Mouse (Mus musculus): ENCODE measurements around the gene Ifih1. TPM values are rescaled to one million over a fixed set of nuclear protein-coding genes. Genes with fewer than 3 reads are reported as not detected.

The Ifih1 gene
- 0.93 and 0.97 TPM in 2 replicates for polyA plus RNA-seq (2015; fragmentation: Nextera tagmentation; extraction: Ambion mirVana)

- Histone ChIP-seq H3K27me3 (replicated peaks) (peaks cover 6% of the 10 kb centered on the region; the same call in 1 of the 2 replicates), H3K27ac (no peak within 1 kb of the TSS), H3K36me3 (replicated peaks) (no peaks in the 10 kb centered on the region), H3K4me1 (peaks cover 14% of the 10 kb centered on the region), H3K9me3 (no peaks in the 10 kb centered on the region), H3K9ac (peak within 1 kb of the TSS; percentile 34; the same call in 1 of the 2 replicates), H3K4me2 (peak within 1 kb of the TSS; percentile 93), H3K4me3 (peak within 1 kb of the TSS; percentile 50)
- under 1% methylated on average over 30 of the region's 30 CpGs for WGBS
- ATAC-seq (replicated peaks) = peak; percentile 91
These were observed at the start of gene Ifih1 for GRCm38 (mm10) chr2:62646014-62646645. Ifih1 (minus strand) TSS chr2:62646255.

GRCm38 (mm10) chr2:62685934-62686333 is 39.9 kb upstream of the Ifih1 start:
- H3K9me3 ChIP-seq = no peaks in the 10 kb centered on the region
- no peak overlapping the region for H3K4me2 ChIP-seq
- ATAC-seq (replicated peaks) = no peak
- no peak overlapping the region for H3K27ac ChIP-seq
- WGBS = 90% methylated on average over 6 of the region's 6 CpGs
- H3K27me3 ChIP-seq (replicated peaks) = no peaks in the 10 kb centered on the region
- H3K4me3 ChIP-seq = no peak overlapping the region
- no peaks in the 10 kb centered on the region for H3K36me3 ChIP-seq (replicated peaks)
- no peak overlapping the region for H3K9ac ChIP-seq
- no peaks in the 10 kb centered on the region for H3K4me1 ChIP-seq

- Histone ChIP-seq H3K4me1 (no peaks in the 10 kb centered on the region), H3K9me3 (no peaks in the 10 kb centered on the region), H3K36me3 (replicated peaks) (no peaks in the 10 kb centered on the region), H3K9ac (no peak overlapping the region), H3K4me2 (no peak overlapping the region), H3K27ac (no peak overlapping the region), H3K4me3 (no peak overlapping the region), H3K27me3 (replicated peaks) (no peaks in the 10 kb centered on the region)
- WGBS = 63% methylated on average over 3 of the region's 3 CpGs
- ATAC-seq (replicated peaks) = no peak
These were observed 39.0 kb upstream of the Ifih1 start for GRCm38 (mm10) chr2:62684989-62685595.

- Histone ChIP-seq H3K4me1 (no peaks in the 10 kb centered on the region), H3K27ac (no peak overlapping the region), H3K36me3 (replicated peaks) (no peaks in the 10 kb centered on the region), H3K4me2 (no peak overlapping the region), H3K9me3 (no peaks in the 10 kb centered on the region), H3K9ac (no peak overlapping the region), H3K27me3 (replicated peaks) (no peaks in the 10 kb centered on the region), H3K4me3 (no peak overlapping the region)
- ATAC-seq (replicated peaks) = no peak
- WGBS = 71% methylated on average over 8 of the region's 8 CpGs
These were observed 35.6 kb upstream of the Ifih1 start for GRCm38 (mm10) chr2:62681667-62682066.

- H3K36me3 ChIP-seq (replicated peaks) = no peaks in the 10 kb centered on the region
- no peaks in the 10 kb centered on the region for H3K4me1 ChIP-seq
- H3K4me2 ChIP-seq = no peak overlapping the region
- ATAC-seq (replicated peaks) = no peak
- WGBS = 92% methylated on average over 5 of the region's 5 CpGs
- H3K9ac ChIP-seq = no peak overlapping the region
- H3K27ac ChIP-seq = no peak overlapping the region
- no peak overlapping the region for H3K4me3 ChIP-seq
- no peaks in the 10 kb centered on the region for H3K9me3 ChIP-seq
- no peaks in the 10 kb centered on the region for H3K27me3 ChIP-seq (replicated peaks)
These were observed 26.7 kb upstream of the Ifih1 start for GRCm38 (mm10) chr2:62672788-62673187.

GRCm38 (mm10) chr2:62670767-62671166 is 24.7 kb upstream of the Ifih1 start:
- no peak for ATAC-seq (replicated peaks)
- H3K4me1 ChIP-seq = no peaks in the 10 kb centered on the region
- no peaks in the 10 kb centered on the region for H3K27me3 ChIP-seq (replicated peaks)
- no peak overlapping the region for H3K4me3 ChIP-seq
- H3K9ac ChIP-seq = no peak overlapping the region
- H3K27ac ChIP-seq = no peak overlapping the region
- H3K4me2 ChIP-seq = no peak overlapping the region
- no peaks in the 10 kb centered on the region for H3K9me3 ChIP-seq
- H3K36me3 ChIP-seq (replicated peaks) = no peaks in the 10 kb centered on the region
- WGBS = 88% methylated on average over 4 of the region's 4 CpGs

GRCm38 (mm10) chr2:62670301-62670700 is 24.2 kb upstream of the Ifih1 start:
- Histone ChIP-seq H3K4me2 (no peak overlapping the region), H3K27me3 (replicated peaks) (no peaks in the 10 kb centered on the region), H3K9ac (no peak overlapping the region), H3K27ac (no peak overlapping the region), H3K4me1 (no peaks in the 10 kb centered on the region), H3K36me3 (replicated peaks) (no peaks in the 10 kb centered on the region), H3K9me3 (no peaks in the 10 kb centered on the region), H3K4me3 (no peak overlapping the region)
- no peak for ATAC-seq (replicated peaks)
- 85% methylated on average over 5 of the region's 5 CpGs for WGBS

GRCm38 (mm10) chr2:62669848-62670247 is 23.8 kb upstream of the Ifih1 start:
- Histone ChIP-seq H3K4me3 (no peak overlapping the region), H3K27me3 (replicated peaks) (no peaks in the 10 kb centered on the region), H3K9ac (no peak overlapping the region), H3K9me3 (no peaks in the 10 kb centered on the region), H3K36me3 (replicated peaks) (no peaks in the 10 kb centered on the region), H3K4me1 (no peaks in the 10 kb centered on the region), H3K4me2 (no peak overlapping the region), H3K27ac (no peak overlapping the region)
- ATAC-seq (replicated peaks) = no peak
- WGBS = 77% methylated on average over 3 of the region's 3 CpGs

- H3K4me2 ChIP-seq = no peak overlapping the region
- 49% methylated on average over 1 of the region's 1 CpGs for WGBS
These were observed 19.5 kb upstream of the Ifih1 start for GRCm38 (mm10) chr2:62665536-62665935.

GRCm38 (mm10) chr2:62664839-62665238 is 18.8 kb upstream of the Ifih1 start:
- no peaks in the 10 kb centered on the region for H3K27me3 ChIP-seq (replicated peaks)
- 65% methylated on average over 7 of the region's 7 CpGs for WGBS
- H3K4me3 ChIP-seq = peak overlapping the region; percentile 80
- H3K4me2 ChIP-seq = peak overlapping the region; percentile 95; the same call in 1 of the 2 replicates
- H3K27ac ChIP-seq = no peak overlapping the region
- H3K36me3 ChIP-seq (replicated peaks) = no peaks in the 10 kb centered on the region
- 0 out of 2 replicates have a peak, but pooled peaks cover 3% of the 10 kb centered on the region for H3K4me1 ChIP-seq
- H3K9me3 ChIP-seq = no peaks in the 10 kb centered on the region
- ATAC-seq (replicated peaks) = no peak
- H3K9ac ChIP-seq = no peak overlapping the region

More at GRCm38 (mm10) chr2:62665536-62665935, 19.5 kb upstream of the Ifih1 start:
- Histone ChIP-seq H3K4me3 (no peak overlapping the region), H3K27ac (no peak overlapping the region), H3K4me1 (0 out of 2 replicates have a peak, but pooled peaks cover 3% of the 10 kb centered on the region), H3K9ac (no peak overlapping the region), H3K9me3 (no peaks in the 10 kb centered on the region), H3K36me3 (replicated peaks) (no peaks in the 10 kb centered on the region), H3K27me3 (replicated peaks) (no peaks in the 10 kb centered on the region)
- ATAC-seq (replicated peaks) = no peak

GRCm38 (mm10) chr2:62664135-62664670 is 18.1 kb upstream of the Ifih1 start, which contains the start of gene Gca:
Gca (plus strand) TSS chr2:62664285.
- peak within 1 kb of the TSS; percentile 80 for H3K4me3 ChIP-seq
- H3K9ac ChIP-seq = peak within 1 kb of the TSS; percentile 54
- no peaks in the 10 kb centered on the region for H3K27me3 ChIP-seq (replicated peaks)
- WGBS = under 1% methylated on average over 43 of the region's 43 CpGs
- no peak within 1 kb of the TSS for H3K27ac ChIP-seq
- peak; percentile 99 for ATAC-seq (replicated peaks)
- H3K36me3 ChIP-seq (replicated peaks) = no peaks in the 10 kb centered on the region
- H3K9me3 ChIP-seq = no peaks in the 10 kb centered on the region
- 0 out of 2 replicates have a peak, but pooled peaks cover 3% of the 10 kb centered on the region for H3K4me1 ChIP-seq
- peak within 1 kb of the TSS; percentile 95 for H3K4me2 ChIP-seq

- Histone ChIP-seq H3K36me3 (replicated peaks) (no peaks in the 10 kb centered on the region), H3K4me1 (0 out of 2 replicates have a peak, but pooled peaks cover 3% of the 10 kb centered on the region), H3K27ac (no peak overlapping the region), H3K27me3 (replicated peaks) (no peaks in the 10 kb centered on the region), H3K4me3 (no peak overlapping the region), H3K4me2 (no peak overlapping the region), H3K9me3 (no peaks in the 10 kb centered on the region), H3K9ac (no peak overlapping the region)
- ATAC-seq (replicated peaks) = no peak
- 80% methylated on average over 3 of the region's 3 CpGs for WGBS
These were observed 16.5 kb upstream of the Ifih1 start for GRCm38 (mm10) chr2:62662560-62662959.
